Mouse (Mus musculus): Measurements from ENCODE around the gene E2f7. TPM values are rescaled to one million over a fixed set of nuclear protein-coding genes. Genes with fewer than 3 reads are reported as not detected.

E2f7 gene
- total RNA-seq, 2 experiments from 2014 or later, result 0.59 to 1.9 TPM

GRCm38 (mm10) chr10:110832336-110832735 is 87.1 kb downstream of the E2f7 start:
- intact Hi-C loops (cut with DNase I), result no loop called here
- peak; percentile 2 for DNase-seq (ENCODE audit: low spot score)

- DNase-seq (ENCODE audit: low spot score), result no peak
- intact Hi-C loops (cut with DNase I), result no loop called here
Observed at GRCm38 (mm10) chr10:110835115-110835806, 90.0 kb downstream of the E2f7 start.

Other genes starting within 250 kb of the E2f7 start
- gene Csrp2, start 174.3 kb downstream of the E2f7 start, total RNA-seq (2021), result 10 to 100 TPM; 54.6 to 60.7 TPM

Measured in heart, postnatal 25 days (tissue).